Mouse (Mus musculus): ENCODE measurements at regions not wholly inside any gene's neighbourhood (a gene's known extent, or its start where the extent isn't known, plus 50 kb on each side); places are given as distances from the start of the nearest gene placed in this dataset.

DNA sequence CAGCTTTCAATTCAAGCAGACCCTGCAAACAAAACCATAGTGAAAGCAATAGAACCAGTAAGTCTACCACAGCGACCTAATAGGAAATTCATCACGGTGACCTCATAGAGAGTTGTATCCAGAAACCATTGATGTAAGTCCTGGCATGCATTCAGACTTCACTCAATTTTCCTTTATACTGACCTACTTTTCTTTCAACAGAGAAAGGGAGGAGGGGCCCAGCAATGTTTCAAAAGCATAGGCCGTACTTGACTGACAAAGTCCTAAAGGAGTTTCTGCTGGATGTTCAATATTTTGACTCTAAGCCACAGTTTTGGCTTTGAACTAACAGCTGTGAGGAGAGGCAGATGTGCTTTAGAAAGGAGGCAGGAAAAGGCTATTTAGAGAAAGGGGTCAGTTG, 88.4 kb downstream of the AI593442 start:
- no peak for DNase-seq

DNA sequence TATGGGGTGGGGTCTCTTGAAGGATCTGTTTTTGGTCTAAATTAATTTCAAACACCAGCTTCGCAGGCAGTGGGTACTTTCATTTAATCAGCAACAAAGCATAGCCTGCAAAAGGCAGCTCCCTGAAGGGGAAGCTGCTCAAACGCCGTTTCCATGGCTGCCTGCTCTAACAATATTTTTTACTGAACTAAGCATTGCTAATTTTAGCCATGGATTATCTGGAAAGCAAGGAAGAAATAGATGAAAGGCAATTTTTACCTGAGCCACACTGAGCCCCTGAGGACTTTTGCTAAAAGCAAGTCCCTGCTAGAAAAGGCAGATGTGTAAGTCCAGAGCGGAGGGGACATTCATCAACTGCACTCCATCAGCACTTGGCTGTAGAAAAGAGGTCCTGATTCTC, 105.5 kb downstream of the AI593442 start:
- DNase-seq = no peak

DNA sequence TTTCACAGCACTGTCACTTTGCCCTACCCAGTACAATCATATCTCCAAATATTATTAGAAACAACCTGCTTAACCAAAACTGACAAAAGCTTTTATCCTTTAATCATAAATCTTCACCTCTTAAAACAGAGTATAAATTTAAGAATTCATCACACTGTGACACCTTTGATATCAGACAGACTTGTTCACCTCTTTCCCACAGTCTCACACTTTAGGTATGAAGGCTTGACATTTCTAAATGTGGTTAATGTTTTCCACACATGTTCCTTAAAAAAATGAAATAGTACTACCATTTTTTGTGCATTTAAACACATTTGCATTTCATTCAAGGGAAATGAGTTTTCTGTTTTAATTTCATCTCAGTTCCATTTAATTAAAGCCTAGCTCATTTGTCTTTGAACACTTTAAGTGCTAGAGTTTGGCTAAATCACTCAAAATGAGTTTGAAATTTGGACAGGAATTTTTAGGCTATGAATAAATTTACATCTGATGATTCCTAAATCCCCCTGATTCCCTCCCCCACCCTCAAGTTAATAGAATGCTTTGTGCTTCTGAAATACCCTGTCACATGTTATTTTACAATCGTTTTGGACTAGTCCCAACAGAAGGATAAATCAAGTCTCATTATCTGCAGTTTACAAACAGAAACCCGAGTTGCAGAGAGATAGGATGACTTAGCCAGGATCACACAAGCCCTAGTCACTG, 127.9 kb downstream of the AI593442 start:
- no peak for DNase-seq

DNA sequence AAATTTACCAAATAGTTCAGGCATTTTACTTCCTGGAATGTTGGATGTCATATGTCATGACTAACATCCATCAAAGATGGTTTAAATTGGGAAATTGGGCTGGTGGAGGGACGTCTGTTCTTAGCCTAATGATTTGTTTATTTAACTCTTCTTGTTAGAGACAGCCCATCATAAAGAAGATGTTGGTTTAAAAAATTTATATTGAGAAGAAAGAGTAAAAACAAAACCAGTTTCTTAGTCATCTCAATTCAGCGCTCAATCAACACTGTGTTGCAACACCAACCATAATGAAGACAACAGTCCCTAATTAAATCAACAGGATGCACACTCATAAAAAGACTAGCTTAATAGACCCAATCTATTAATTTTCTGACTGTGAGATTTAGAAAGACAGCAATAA, 133.5 kb downstream of the AI593442 start:
- DNase-seq = no peak

DNA sequence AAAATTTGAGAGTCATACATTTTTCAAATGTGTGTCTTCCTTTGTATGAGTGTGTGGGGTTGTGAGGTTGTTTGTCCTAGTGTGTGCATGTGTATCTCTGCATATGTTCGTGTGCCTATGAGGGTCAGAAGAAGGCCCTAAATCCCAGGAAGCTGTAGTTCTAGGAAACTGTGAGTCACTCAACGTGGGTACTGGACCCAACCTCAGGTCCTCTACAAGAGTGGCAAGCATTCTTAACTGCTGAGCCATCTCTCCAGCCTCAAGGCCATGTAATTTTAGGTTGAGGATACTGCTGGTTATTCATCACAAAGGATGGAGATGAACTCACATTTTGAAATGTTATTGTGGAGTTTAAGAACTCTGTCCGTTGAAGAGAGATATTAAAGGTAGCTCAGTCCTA, 140.5 kb downstream of the AI593442 start:
- DNase-seq = no peak

DNA sequence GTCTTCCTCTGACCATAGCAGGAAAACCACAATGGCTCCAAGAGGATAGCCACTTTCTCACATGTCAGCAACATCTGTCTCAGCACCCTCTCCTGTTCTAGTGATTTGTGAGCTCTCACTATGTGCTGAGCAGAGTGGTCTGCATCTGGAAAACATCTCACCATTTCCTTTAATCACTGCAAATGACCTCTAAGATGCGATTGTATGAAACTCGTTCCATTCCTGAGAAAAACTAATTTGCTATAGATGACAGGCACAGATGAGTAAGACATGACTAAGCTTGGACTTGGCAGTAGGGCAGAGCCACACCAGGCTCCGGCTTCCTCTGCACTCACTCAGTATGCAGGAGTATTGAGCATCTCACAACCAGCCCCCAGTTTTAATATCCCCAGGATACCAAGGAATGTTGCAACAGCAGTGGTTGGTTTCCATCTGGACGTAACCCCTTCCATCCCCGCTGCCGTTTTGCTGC, 150.1 kb downstream of the AI593442 start:
- DNase-seq = no peak

DNA sequence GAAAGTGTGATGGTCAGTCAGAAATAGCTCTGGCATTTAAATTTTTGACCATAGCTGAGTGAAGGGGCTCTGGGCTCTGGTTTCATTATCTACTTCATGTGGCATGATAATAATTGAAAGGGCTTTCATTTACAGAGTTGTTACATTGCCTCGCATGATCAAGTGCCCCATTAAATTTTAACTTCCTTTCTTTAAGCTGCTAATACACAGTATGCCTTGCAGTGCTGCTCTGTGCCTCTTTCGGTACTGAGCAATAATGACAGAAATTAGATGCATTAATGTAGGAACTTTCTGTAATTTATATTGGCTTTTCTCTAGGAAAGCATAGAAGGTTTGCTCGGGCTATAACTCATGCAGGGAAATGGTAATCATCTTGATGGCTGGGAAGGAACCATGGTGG, 179.1 kb downstream of the AI593442 start:
- DNase-seq = no peak

DNA sequence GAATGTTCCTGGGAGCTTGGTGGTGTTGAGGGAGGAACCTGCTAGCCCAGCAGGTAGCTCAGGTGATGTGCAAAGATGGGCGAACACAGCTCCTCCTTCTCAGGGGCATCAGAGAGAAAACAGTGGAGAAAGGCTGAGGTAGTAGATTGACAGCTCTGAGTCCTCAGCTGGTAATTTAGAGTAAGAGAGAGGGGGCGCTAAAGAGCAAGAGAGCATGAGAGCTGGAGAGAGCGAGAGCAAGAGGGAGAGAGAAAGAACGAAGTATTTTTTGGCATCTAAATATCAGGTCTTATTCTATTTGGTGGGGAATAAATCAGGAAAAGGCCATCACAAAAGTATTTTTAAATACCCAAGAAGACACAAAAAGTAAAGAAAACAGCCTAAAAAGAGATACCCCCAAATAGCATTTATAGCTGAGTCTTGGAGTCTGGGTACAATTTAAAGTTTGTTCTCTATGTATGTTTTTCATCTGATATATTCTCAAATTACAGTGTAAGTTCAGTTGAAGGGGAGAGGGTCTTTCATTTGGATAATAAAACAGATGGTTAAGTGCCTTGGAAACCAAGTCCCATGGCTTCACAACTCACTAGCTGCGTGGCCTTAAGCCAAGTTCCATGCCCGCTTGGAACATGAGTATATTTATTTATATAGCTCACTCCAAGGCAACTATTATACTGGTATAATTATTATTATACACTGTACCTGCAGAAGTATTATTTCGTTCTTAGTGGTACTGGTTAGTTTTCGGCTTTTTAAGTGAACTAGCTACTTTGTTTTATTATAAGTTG, 183.9 kb downstream of the AI593442 start:
- DNase-seq = no peak

DNA sequence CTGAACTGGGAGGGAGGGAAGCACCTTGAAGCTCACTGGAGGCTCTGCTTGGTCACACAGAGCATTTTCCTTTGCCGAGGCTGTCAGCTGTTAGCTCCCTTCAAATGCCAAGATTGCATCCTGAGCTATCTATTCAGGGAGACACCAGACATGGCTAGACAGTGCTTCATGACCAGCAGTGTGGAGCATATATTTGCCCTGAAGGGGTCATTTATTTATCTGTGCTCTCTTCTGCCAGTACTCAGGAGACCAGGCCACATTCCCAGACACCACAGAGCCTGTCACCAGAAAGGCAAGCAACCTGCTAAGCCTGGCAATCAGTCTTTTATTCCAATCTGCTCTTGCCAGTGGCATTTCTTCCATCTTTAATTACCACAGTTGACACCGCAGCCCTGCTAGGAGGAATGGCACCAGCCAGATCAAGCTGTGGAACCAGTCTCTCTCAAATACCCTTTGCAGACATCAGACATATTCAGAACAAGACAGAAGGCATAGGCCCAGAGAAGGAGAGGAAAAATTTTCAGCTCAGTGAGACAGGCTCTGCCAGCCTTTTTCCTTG, 186.6 kb downstream of the AI593442 start:
- peak; percentile 7 for DNase-seq

DNA sequence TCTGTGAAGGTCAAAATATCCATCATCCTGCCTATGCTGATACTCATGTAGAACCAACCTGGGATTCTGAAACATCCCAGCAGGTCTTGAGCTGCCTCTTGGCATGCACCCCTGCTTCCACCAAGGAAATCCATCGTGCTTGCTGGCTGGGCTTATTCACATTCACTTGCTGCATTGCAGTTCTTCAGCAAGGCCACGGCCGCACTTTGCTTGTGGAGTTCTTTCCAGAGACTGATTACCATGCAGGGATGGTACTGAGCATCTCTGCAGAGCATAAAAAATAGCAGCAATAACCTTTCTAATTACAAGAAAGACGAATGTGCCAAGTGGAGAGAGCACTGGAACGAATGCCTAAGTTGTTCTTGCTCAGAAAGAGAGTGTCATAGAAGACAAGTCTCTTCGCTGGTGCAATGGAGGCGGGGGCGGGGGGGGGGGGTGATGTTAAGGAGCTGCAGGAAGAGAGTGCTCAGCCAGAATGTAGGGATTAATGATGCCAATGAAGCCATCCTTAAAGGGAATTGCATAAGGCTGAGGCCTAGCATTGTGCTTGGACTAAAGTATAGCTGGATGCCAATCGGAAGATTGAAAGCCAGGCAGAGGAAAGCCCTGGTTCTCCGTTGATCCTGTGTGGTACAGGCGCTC, 205.9 kb downstream of the AI593442 start:
- DNase-seq = peak; percentile 1

DNA sequence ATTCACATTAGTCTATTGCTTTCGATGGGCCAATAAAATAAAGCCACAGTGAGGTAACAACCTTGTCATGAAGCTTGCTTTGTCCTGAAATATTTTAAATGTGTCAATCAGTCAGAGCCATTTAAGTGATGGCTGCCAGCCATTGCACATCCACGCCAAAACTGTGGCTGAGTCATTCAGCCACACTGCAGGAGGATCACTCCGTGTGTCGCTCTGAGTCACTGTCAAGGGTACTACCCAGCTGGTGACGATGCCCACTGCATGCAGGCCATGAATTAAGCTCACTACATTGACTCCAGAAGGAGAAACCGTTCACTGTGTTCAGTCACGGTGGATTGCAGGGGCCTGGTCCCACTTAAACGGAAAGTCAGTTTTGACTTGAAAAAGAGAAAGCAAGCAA, 206.7 kb downstream of the AI593442 start:
- peak; percentile 2 for DNase-seq

DNA sequence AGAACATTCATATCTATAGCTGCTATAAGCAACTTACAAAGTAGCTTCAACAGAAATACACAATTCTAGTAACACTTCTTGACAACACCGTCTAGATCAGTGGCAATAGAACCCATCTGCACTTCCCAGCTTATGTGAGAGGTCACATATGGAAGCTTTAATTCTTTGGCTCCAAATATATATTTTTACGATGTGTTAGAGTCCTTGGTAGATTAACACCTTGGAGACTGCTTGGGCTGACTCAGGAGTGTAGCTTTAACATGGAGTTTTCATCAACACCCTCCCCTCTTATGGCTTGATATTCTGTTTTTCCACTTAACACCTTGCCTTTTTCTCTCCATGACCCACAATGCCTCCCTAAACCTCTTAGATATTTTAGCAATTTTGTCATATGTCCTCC, 221.1 kb downstream of the AI593442 start:
- DNase-seq = no peak

DNA sequence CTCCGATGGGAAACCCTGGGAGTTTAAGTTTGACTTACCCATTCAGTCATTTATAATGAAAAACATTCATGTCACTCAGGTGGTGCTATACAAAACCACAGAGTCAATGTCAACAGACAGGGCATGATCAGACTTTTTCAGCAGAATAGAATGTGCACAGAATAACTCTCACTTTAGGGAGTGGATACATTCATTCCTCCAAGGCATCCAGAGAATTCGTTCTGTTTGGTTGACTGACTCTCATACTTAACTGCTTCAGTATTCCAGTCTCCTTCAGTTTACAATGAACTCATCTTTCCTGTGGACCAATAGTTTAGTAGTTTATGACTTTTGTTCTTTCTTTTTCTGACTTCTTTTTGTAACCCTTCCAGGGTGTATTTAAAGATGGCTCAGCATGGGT, 225.1 kb downstream of the AI593442 start:
- DNase-seq = no peak

DNA sequence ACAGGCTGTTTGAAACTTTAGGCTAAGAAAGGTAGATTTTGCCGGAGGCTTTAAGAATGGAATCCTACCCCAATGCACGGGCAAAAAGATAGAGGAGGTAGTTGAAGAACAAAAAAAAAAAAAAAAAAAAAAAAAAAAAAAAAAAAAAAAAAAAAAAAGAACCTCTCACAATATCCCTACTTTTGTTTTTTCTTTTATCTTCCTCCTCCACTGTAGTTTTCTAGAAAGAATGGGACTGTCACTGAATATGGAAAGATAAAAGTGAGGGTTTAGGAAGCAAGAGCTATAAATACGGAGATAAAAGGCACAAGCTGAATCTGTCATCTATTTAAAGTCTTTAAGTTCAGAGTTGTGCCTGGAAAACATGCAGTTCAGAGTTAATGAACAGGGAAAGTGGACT, 227.8 kb downstream of the AI593442 start:
- DNase-seq = no peak

DNA sequence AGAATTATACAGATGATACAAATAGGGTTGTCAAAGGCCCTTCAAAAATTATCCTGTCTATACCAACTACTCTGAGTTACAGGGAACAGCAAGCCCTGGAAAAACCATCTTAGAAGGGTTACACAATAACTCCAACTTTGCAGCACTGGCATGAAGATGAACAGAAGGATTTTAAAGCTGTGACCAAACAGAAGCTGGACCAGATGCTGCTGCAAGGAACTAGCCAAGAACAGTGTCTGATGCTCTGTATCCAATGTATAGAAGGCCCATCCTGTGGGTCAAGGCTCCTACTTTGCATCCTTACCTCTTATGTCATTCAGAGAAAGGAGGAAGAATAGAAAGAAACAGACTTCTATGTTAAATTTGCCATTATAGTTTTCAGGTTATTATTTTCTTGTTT, 231.3 kb downstream of the AI593442 start:
- no peak for DNase-seq

DNA sequence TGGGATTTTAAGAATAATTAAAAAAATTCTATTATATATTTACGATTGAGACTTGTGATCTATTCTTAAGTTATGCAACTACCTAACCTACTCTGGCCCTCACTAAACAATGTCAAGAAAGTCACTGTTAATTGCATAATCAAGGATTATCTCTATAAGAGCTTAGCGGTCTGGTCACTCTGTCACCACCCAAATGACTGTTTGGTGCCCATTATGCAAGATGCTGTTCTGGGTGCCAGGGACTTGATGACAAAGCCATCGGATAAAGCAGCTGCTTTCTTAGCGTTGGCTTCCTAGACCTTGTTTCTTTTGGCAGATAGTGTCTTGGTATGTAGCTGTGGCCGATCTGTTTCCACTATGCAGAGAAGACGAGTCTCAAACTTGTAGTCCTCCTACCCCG, 236.4 kb downstream of the AI593442 start:
- DNase-seq = no peak

DNA sequence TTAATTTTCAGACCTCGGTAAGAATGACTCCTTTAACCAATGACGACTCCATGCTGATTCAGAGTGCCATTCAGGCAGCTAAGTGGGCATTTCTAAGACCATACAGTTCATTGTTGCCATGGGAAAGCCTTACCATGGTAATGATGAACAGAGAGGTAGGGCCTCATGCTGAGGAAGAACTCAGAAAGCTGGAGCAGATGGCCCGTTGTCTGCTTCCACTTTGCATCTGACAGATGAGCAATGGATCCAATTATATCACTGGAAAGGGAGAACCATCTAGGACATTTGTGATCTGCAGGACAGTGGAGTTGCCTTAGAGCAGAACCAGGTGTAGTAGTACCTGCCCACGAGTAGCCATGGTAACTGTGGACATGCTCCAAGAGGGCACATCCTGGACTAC, 245.4 kb downstream of the AI593442 start:
- no peak for DNase-seq

DNA sequence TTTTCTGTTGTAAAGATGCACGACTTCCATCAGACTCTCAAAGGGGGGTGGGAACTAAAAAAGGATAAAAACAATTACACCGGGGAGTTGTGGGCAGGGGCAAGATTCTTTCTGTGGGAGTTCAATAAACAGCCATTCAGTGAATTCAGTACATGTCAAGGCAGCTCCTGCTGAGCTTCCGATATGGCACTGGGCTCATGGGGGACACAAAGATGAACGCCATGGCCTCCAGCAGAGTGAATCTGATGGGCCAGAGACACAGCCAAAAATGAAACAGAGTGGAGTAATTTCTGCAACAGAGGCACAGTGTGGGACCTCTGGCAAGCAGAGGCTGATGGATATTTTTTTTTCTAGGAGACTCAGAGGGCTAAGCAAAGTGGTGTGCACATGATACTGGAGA, 254.2 kb downstream of the AI593442 start:
- DNase-seq = no peak

DNA sequence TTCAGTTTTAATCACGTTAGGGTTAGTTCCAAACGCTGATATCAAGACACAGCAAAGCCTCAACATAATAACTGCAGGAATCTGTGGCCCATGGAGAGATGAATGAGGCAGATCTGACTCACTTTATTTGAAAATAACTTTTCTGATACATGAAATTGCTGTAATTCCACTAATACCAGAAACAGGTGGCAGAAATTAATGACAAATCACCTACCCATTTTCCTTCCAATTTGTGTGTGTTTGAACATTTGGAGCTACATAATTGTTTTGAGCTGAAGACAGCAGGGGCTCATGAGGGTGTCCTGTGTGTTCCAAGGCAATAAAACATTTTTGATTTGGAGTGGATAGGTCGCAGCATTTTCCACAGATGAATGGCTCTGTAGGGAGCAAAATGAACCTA, 254.2 kb upstream of the Zc3h12c start:
- DNase-seq = no peak

DNA sequence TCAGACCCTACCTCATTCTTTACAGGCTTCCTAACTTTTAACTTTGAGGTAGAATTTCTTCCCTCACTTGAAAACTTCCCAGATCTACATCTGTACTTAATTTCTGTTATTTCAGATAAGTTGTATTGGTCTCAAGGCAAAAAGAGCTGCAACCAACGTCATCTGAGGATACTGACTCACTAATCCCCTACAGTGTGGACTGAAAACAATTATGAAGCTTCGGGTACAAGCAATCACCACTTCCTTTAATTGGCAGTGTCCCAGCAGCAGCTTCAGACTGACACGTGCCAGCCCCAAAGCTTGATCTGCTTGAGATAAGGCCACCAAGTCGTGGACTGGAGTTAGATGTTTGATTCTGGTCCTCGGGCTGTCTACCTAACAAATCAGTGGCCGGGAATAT, 247.3 kb upstream of the Zc3h12c start:
- DNase-seq = no peak

DNA sequence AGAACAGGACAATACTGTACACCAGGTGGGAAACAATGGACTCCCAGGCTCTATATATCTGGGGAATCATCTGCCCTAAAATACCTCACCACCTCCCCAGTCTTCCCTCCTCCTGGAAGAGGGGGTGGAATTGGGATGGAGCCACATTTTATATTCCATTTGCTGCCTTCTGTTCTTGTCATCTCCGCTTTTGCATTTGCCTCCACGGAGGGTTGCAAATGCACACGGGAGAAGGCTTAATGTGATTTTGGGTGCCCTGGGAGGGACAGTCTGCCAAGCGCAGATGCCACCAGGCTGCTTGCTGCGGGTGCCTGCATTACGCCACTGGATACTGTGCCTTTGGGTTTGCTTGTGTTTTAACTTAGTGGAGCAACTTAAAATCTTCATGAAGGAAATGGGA, 239.5 kb upstream of the Zc3h12c start:
- no peak for DNase-seq

DNA sequence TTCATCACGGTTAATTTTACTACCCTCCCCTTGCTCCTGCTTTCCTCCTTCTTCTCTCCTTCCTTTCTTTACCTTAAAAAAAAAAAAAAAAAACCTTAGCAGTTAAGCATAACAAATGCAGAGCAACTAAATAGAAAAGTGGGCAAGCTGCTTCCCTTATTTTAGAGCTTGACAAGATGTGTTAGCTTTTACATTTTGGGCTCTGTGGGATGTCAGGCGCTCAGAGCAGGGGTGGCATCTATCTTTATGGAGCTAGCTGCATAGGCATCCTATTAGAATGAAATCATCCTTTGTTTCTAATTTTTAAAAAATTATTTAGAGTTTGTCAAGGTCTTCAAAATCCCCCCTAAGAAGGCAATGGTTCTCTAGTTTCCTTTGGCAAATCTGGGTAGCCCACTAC, 234.1 kb upstream of the Zc3h12c start:
- DNase-seq = no peak

DNA sequence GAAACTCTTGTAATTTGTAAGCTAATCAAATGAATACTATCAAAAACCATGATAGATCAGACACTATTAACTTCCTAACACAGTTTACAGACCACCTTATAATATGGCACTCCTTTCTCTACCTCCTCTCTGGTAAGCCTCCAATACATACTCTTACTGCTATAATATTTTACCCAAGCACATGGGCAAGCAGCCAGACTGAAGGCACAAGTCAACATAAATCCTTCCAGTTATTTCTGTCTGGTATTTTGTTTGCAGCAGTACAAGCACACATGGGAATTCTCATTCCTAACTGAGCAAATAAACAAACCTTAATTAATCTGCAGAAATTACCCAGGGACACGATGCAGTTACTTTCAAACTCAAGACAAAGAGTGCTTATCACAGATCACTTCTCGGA, 210.7 kb upstream of the Zc3h12c start:
- DNase-seq = no peak

DNA sequence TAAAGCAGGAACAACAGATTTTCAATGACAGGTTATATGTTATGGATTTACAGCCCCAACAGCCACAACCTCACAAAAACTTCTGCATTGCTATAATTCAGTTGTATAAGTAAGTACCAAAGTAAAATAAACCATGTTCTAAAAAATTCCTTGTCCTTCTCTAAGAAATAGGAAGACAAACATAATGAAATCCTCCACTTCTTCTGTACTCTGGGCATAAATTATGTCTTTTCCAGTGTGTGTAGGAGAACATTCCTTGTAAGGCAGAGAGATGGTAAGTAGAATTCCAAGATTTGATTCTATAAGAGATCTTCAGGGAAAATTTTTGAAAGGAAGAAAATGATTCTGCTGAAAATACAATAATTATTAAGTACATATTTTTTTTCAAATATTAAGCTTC, 209.4 kb upstream of the Zc3h12c start:
- DNase-seq = no peak
